Mouse (Mus musculus) MEL (cell line): ENCODE measurements around the gene Wdr48. TPM values are rescaled to one million over a fixed set of nuclear protein-coding genes. Genes with fewer than 3 reads are reported as not detected.

ENCODE experiments used
- DNase-seq: peaks from one replicate; pipeline ENCODE4 v3.0.0; 2011; ENCODE audit warnings: low read depth, low spot score
- H3K27ac ChIP-seq: 2 replicates; pipeline ENCODE4 v1.5.1; 2012; ENCODE audit warnings: low read depth, mild to moderate bottlenecking, control low read depth, low read length, moderate library complexity; ENCODE audit not compliant: control insufficient read depth
- H3K27me3 ChIP-seq, 2 experiments: fragments of 150-350 bp in 1 of 2; sonication (generic) in 1 of 2; 2 replicates each; pipeline ENCODE4 v1.6.1; 2012; ENCODE audit warnings: low read length in 2 of 2, mild to moderate bottlenecking in 2 of 2, improper control_type of control experiment in 1 of 2, moderate library complexity in 1 of 2; ENCODE audit not compliant: insufficient read depth in 2 of 2, control insufficient read depth in 1 of 2
- H3K36me3 ChIP-seq, 2 experiments: 2 replicates each; pipeline ENCODE4 v1.6.1; 2012 to 2014; ENCODE audit warnings: low read length in 2 of 2, improper control_type of control experiment in 1 of 2, inconsistent platforms in 1 of 2, mild to moderate bottlenecking in 1 of 2; ENCODE audit not compliant: insufficient read depth in 2 of 2, control insufficient read depth in 1 of 2
- H3K4me1 ChIP-seq, 2 experiments: fragments of 150-350 bp in 1 of 2; sonication (generic) in 1 of 2; 2 replicates each; pipeline ENCODE4 v1.6.1; 2012; ENCODE audit warnings: low read length in 2 of 2, improper control_type of control experiment in 1 of 2, mild to moderate bottlenecking in 1 of 2; ENCODE audit not compliant: insufficient read depth in 2 of 2, control insufficient read depth in 1 of 2
- H3K4me3 ChIP-seq, 2 experiments: fragments of 150-350 bp in 1 of 2; sonication (generic) in 1 of 2; 2 replicates each; pipeline ENCODE4 v1.5.1; 2012; ENCODE audit warnings: low read depth in 2 of 2, low read length in 2 of 2, mild to moderate bottlenecking in 2 of 2, moderate library complexity in 2 of 2, control low read depth in 1 of 2, improper control_type of control experiment in 1 of 2; ENCODE audit not compliant: control insufficient read depth in 1 of 2, insufficient read depth in 1 of 2
- H3K79me2 ChIP-seq: 2 replicates; pipeline ENCODE4 v1.6.1; 2012; ENCODE audit warnings: mild to moderate bottlenecking, low read length, moderate library complexity; ENCODE audit not compliant: control insufficient read depth, poor library complexity, insufficient read depth
- H3K9ac ChIP-seq: 2 replicates; pipeline ENCODE4 v1.6.1; 2012; ENCODE audit warnings: low read depth, mild to moderate bottlenecking, control low read depth, low read length, moderate library complexity; ENCODE audit not compliant: control insufficient read depth, poor library complexity, severe bottlenecking
- H3K9me3 ChIP-seq: fragments of 150-350 bp; sonication (generic); replicated peaks from 2 replicates; pipeline ENCODE4 v1.6.1; 2012; ENCODE audit warnings: mild to moderate bottlenecking, low read length, improper control_type of control experiment, moderate library complexity; ENCODE audit not compliant: insufficient read depth
- CHD1 ChIP-seq: IDR thresholded peaks from 2 replicates; pipeline ENCODE4 v1.6.1; 2012; ENCODE audit warnings: low read depth, mild to moderate bottlenecking, inconsistent platforms, low read length, improper control_type of control experiment
- CTCF ChIP-seq, 3 experiments: IDR thresholded peaks in 2 of 3; conservative IDR thresholded peaks in 1 of 3; 2 replicates each; pipeline ENCODE4 v1.5.1; 2011 to 2012; ENCODE audit warnings: low read length in 3 of 3, low read depth in 2 of 3, mild to moderate bottlenecking in 2 of 3, improper control_type of control experiment in 1 of 3, inconsistent platforms in 1 of 3, mixed read lengths in 1 of 3, moderate library complexity in 1 of 3; ENCODE audit not compliant: control insufficient read depth in 1 of 3, insufficient read depth in 1 of 3, poor library complexity in 1 of 3, severe bottlenecking in 1 of 3
- E2F4 ChIP-seq: IDR thresholded peaks from 2 replicates; pipeline ENCODE4 v1.6.1; 2011; ENCODE audit warnings: low read depth, low read length, improper control_type of control experiment, borderline replicate concordance
- ELF1 ChIP-seq: IDR thresholded peaks from 2 replicates; pipeline ENCODE4 v1.6.1; 2014; ENCODE audit warnings: low read depth, mild to moderate bottlenecking, inconsistent platforms, low read length, improper control_type of control experiment, moderate library complexity
- EP300 ChIP-seq, 2 experiments: IDR thresholded peaks; 2 replicates each; pipeline ENCODE4 v1.6.1; 2011; ENCODE audit warnings: improper control_type of control experiment in 2 of 2, low read length in 2 of 2, low read depth in 1 of 2, mild to moderate bottlenecking in 1 of 2
- HCFC1 ChIP-seq: IDR thresholded peaks from 2 replicates; pipeline ENCODE4 v1.6.1; 2012; ENCODE audit warnings: low read depth, mild to moderate bottlenecking, inconsistent platforms, low read length, improper control_type of control experiment, moderate library complexity
- JUND ChIP-seq: IDR thresholded peaks from 2 replicates; pipeline ENCODE4 v1.6.1; 2011; ENCODE audit warnings: low read depth, mild to moderate bottlenecking, improper control_type of control experiment, low read length
- KAT2A ChIP-seq: conservative IDR thresholded peaks from 2 replicates; pipeline ENCODE4 v1.6.1; 2012; ENCODE audit warnings: low read depth, low read length, improper control_type of control experiment, inconsistent platforms
- MAFK ChIP-seq: IDR thresholded peaks from 2 replicates; pipeline ENCODE4 v1.6.1; 2011; ENCODE audit warnings: low read depth, mild to moderate bottlenecking, low read length, improper control_type of control experiment, borderline replicate concordance
- MAX ChIP-seq: IDR thresholded peaks from 2 replicates; pipeline ENCODE4 v1.6.1; 2011; ENCODE audit warnings: low read length, improper control_type of control experiment
- MAZ ChIP-seq: IDR thresholded peaks from 2 replicates; pipeline ENCODE4 v1.6.1; 2012; ENCODE audit warnings: low read depth, mild to moderate bottlenecking, inconsistent platforms, low read length, improper control_type of control experiment
- NELFE ChIP-seq: IDR thresholded peaks from 2 replicates; pipeline ENCODE4 v1.6.1; 2011; ENCODE audit warnings: low read depth, low read length, improper control_type of control experiment
- POLR2A ChIP-seq, 2 experiments: IDR thresholded peaks; 2 replicates each; pipeline ENCODE4 v1.6.1; 2011 to 2012; ENCODE audit warnings: low read length in 2 of 2, mild to moderate bottlenecking in 2 of 2, control low read depth in 1 of 2, improper control_type of control experiment in 1 of 2, low read depth in 1 of 2, moderate library complexity in 1 of 2; ENCODE audit not compliant: control insufficient read depth in 1 of 2, insufficient read depth in 1 of 2, poor library complexity in 1 of 2
- POLR2AphosphoS2 ChIP-seq: IDR thresholded peaks from 2 replicates; pipeline ENCODE4 v1.6.1; 2011; ENCODE audit warnings: low read length, improper control_type of control experiment
- POLR2AphosphoS5 ChIP-seq: IDR thresholded peaks from 2 replicates; pipeline ENCODE4 v1.6.1; 2012; ENCODE audit warnings: low read depth, borderline replicate concordance, mild to moderate bottlenecking, inconsistent platforms, low read length, moderate library complexity, mixed read lengths
- RAD21 ChIP-seq: IDR thresholded peaks from 2 replicates; pipeline ENCODE4 v1.6.1; 2011; ENCODE audit warnings: mild to moderate bottlenecking, low read depth, low read length, improper control_type of control experiment
- SIN3A ChIP-seq: IDR thresholded peaks from 2 replicates; pipeline ENCODE4 v1.6.1; 2012; ENCODE audit warnings: low read length, improper control_type of control experiment, inconsistent platforms
- TCF12 ChIP-seq: IDR thresholded peaks from 2 replicates; pipeline ENCODE4 v1.6.1; 2014; ENCODE audit warnings: low read depth, mild to moderate bottlenecking, inconsistent platforms, low read length, improper control_type of control experiment, moderate library complexity
- UBTF ChIP-seq: IDR thresholded peaks from 2 replicates; pipeline ENCODE4 v1.6.1; 2012; ENCODE audit warnings: low read depth, mild to moderate bottlenecking, inconsistent platforms, low read length, improper control_type of control experiment, moderate library complexity, borderline replicate concordance; ENCODE audit not compliant: insufficient read depth
- USF1 ChIP-seq: IDR thresholded peaks from 2 replicates; pipeline ENCODE4 v1.6.1; 2014; ENCODE audit warnings: low read depth, mild to moderate bottlenecking, inconsistent platforms, low read length, improper control_type of control experiment, moderate library complexity
- USF2 ChIP-seq, 2 experiments: IDR thresholded peaks; 2 replicates each; pipeline ENCODE4 v1.6.1; 2011 to 2012; ENCODE audit warnings: improper control_type of control experiment in 2 of 2, low read length in 2 of 2, borderline replicate concordance in 1 of 2, inconsistent platforms in 1 of 2, low read depth in 1 of 2, mild to moderate bottlenecking in 1 of 2; ENCODE audit not compliant: insufficient read depth in 1 of 2
- ZMIZ1 ChIP-seq: IDR thresholded peaks from 2 replicates; pipeline ENCODE4 v1.6.1; 2012; ENCODE audit warnings: low read depth, mild to moderate bottlenecking, inconsistent platforms, low read length, improper control_type of control experiment, moderate library complexity
- polyA plus RNA-seq, 2 experiments: library from polyadenylated mRNA; stranded (reverse) in 1 of 2; unstranded in 1 of 2; fragments of >175 nt in 1 of 2; fragments of >200 nt in 1 of 2; gene quantifications; 2 replicates each; pipeline versions ENCODE4 v1.2.1 to v1.2.4; 2012; ENCODE audit warnings: low replicate concordance in 2 of 2, low read depth in 1 of 2; ENCODE audit not compliant: insufficient read length in 2 of 2, insufficient read depth in 1 of 2, missing spikeins in 1 of 2
- total RNA-seq: library from RNA; depleted of rRNA; stranded (reverse); fragments of 300-350 nt; gene quantifications from 2 replicates; pipeline ENCODE4 v1.2.3, GENCODE M21; 2012

The Wdr48 gene
- total and polyA plus RNA-seq, 3 experiments = 31.0 to 40.5 TPM; not detected in 1

DNA sequence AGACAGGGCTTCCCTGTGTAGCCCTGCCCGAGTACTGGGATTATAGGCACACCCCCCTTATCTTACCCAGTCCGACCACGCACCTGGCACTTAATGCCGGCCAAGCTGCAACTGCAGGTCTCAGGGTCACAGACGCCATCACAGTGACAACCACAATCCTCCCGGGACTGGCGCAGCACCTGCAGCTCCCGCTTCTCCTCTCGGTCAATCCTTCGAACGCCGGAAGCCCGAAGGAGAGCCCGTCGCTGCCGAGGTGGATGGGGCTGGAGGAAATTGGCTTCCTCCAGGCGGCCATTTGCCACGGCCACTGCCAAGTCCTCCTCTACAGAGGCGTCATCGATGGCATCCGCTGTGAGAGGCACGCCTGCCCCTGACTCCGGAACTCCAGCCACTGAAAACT lies 78.6 kb downstream of the Wdr48 start:
- Histone ChIP-seq H3K27ac (no peak overlapping the region), H3K9me3 (no peaks in the 10 kb centered on the region), H3K4me1 (peaks cover 7 to 12% of the 10 kb centered on the region in 2 experiments), H3K9ac (no peak overlapping the region), H3K79me2 (no peaks in the 10 kb centered on the region), H3K4me3 (no peak overlapping the region), H3K27me3 (no peaks in the 10 kb centered on the region), H3K36me3 (peaks cover 6 to 12% of the 10 kb centered on the region in 2 experiments)
- no peak for TF ChIP-seq JUND
- no peak for TF ChIP-seq USF2 (IDR thresholded peaks at IDR 0.05; ENCODE audit: borderline replicate concordance in 1 of 2, insufficient read depth in 1 of 2, low read depth in 1 of 2, low read length in 2 of 2)
- no peak for TF ChIP-seq POLR2AphosphoS2
- TF ChIP-seq ZMIZ1 = no peak
- TF ChIP-seq CHD1 = no peak
- no peak for TF ChIP-seq SIN3A
- TF ChIP-seq POLR2A (IDR thresholded peaks at IDR 0.05; ENCODE audit: control insufficient read depth in 1 of 2, insufficient read depth in 1 of 2, low read depth in 1 of 2, low read length in 2 of 2, poor library complexity in 1 of 2) = no peak
- TF ChIP-seq UBTF = no peak
- no peak for TF ChIP-seq MAX
- TF ChIP-seq RAD21 = no peak
- no peak for TF ChIP-seq NELFE
- no peak for TF ChIP-seq USF1
- no peak for TF ChIP-seq MAFK
- TF ChIP-seq EP300 (IDR thresholded peaks at IDR 0.05; ENCODE audit: low read depth in 1 of 2, low read length in 2 of 2) = no peak
- no peak for TF ChIP-seq MAZ
- no peak for TF ChIP-seq ELF1
- TF ChIP-seq HCFC1 = no peak
- TF ChIP-seq TCF12 = no peak
- no peak for TF ChIP-seq POLR2AphosphoS5
- TF ChIP-seq E2F4 = no peak
- no peak for DNase-seq

- Histone ChIP-seq H3K27me3 (no peaks in the 10 kb centered on the region), H3K9ac (no peak overlapping the region), H3K36me3 (peaks cover 6 to 12% of the 10 kb centered on the region in 2 experiments), H3K79me2 (no peaks in the 10 kb centered on the region), H3K4me3 (no peak overlapping the region), H3K27ac (no peak overlapping the region), H3K4me1 (peaks cover 7 to 12% of the 10 kb centered on the region in 2 experiments), H3K9me3 (no peaks in the 10 kb centered on the region)
- peak; percentile 33 for DNase-seq
- TF ChIP-seq CTCF (IDR thresholded peaks at IDR 0.05 in 2 of 3, conservative IDR thresholded peaks at IDR 0.05 in 1 of 3; ENCODE audit: control insufficient read depth in 1 of 3, insufficient read depth in 1 of 3, low read depth in 2 of 3, low read length in 3 of 3, poor library complexity in 1 of 3, severe bottlenecking in 1 of 3) (peak; percentile 61 to 77 (median 72)), KAT2A (no peak), MAZ (no peak)
Measured at GRCm38 (mm10) chr9:119973869-119974520, 79.3 kb downstream of the Wdr48 start.
